Mouse (Mus musculus) C2C12 (cell line): Measurements from ENCODE around the gene Polr2c.

Experiments
- CEBPB ChIP-seq: IDR thresholded peaks from one replicate; pipeline ENCODE4 v1.6.1; 2011; ENCODE audit warnings: low read depth, mild to moderate bottlenecking, control low read depth, moderate library complexity
- CTCF ChIP-seq: IDR thresholded peaks from one replicate; pipeline ENCODE4 v1.5.1; 2011; ENCODE audit not compliant: control insufficient read depth, insufficient read depth, insufficient read length
- FOSL1 ChIP-seq: IDR thresholded peaks from one replicate; pipeline ENCODE4 v1.8.0; 2011; ENCODE audit warnings: mild to moderate bottlenecking, low read length; ENCODE audit not compliant: poor library complexity, insufficient read depth, severe bottlenecking
- MAX ChIP-seq: IDR thresholded peaks from one replicate; pipeline ENCODE4 v1.6.1; 2011; ENCODE audit warnings: mild to moderate bottlenecking, control low read depth
- MYOD1 ChIP-seq: IDR thresholded peaks from one replicate; pipeline ENCODE4 v1.6.1; 2011; ENCODE audit warnings: low read depth; ENCODE audit not compliant: control insufficient read depth, insufficient read length
- MYOG ChIP-seq: IDR thresholded peaks from one replicate; pipeline ENCODE4 v1.6.1; 2011; ENCODE audit not compliant: control insufficient read depth, insufficient read length; ENCODE audit errors: extremely low read depth
- USF1 ChIP-seq: IDR thresholded peaks from one replicate; pipeline ENCODE4 v1.6.1; 2011; ENCODE audit warnings: low read depth, mild to moderate bottlenecking, control low read depth, moderate library complexity

GRCm38 (mm10) chr8:94875096-94875870 is 18.0 kb downstream of the Polr2c start:
- TF ChIP-seq CTCF (no peak), MAX (no peak), MYOD1 (no peak), MYOG (no peak), FOSL1 (no peak), USF1 (no peak), CEBPB (no peak)
